Mouse (Mus musculus) CH12F3 (cell line): ENCODE measurements around the gene Rps2.
"Not testable (repeated sequence)": the region's sequence is repeated elsewhere in the genome, so short reads cannot be mapped to it uniquely, and the experiment has no call there.

ENCODE experiments used
- in situ Hi-C: fragments of 300-500 bp; cut with MboI; formaldehyde crosslinking; loops from 2 replicates; pipeline ENCODE4 v1.14.3; 2020; ENCODE audit warnings: low sequenced_read_pairs

Rps2 gene

GRCm38 (mm10) chr17:24717943-24718342 is at the start of gene Rps2, which contains the start of gene Rnf151:
Rps2 (plus strand) TSS chr17:24718116.
Rnf151 (minus strand) TSS chr17:24718063.
- in situ Hi-C loops = no loop called here

GRCm38 (mm10) chr17:24669214-24669544 is 48.7 kb upstream of the Rps2 start:
- in situ Hi-C loops = not testable (repeated sequence)

- in situ Hi-C loops = no loop called here
Observed at GRCm38 (mm10) chr17:24669545-24670245, 48.2 kb upstream of the Rps2 start, which contains the start of gene Zfp598. Zfp598 (plus strand) TSS chr17:24669687.

GRCm38 (mm10) chr17:24670246-24670844 is 47.6 kb upstream of the Rps2 start:
- in situ Hi-C loops = no loop called here

GRCm38 (mm10) chr17:24671346-24671745 is 46.6 kb upstream of the Rps2 start:
- in situ Hi-C loops = no loop called here

GRCm38 (mm10) chr17:24672141-24672540 is 45.8 kb upstream of the Rps2 start:
- in situ Hi-C loops = no loop called here

GRCm38 (mm10) chr17:24674277-24674676 is 43.6 kb upstream of the Rps2 start:
- in situ Hi-C loops = no loop called here

- in situ Hi-C loops = no loop called here
Observed at GRCm38 (mm10) chr17:24676187-24676586, 41.7 kb upstream of the Rps2 start.

- in situ Hi-C loops = no loop called here
Observed at GRCm38 (mm10) chr17:24676877-24677276, 41.0 kb upstream of the Rps2 start.

- in situ Hi-C loops = no loop called here
Observed at GRCm38 (mm10) chr17:24677500-24678080, 40.3 kb upstream of the Rps2 start.

GRCm38 (mm10) chr17:24686514-24686913 is 31.4 kb upstream of the Rps2 start:
- in situ Hi-C loops = no loop called here

GRCm38 (mm10) chr17:24687146-24687595 is 30.7 kb upstream of the Rps2 start:
- in situ Hi-C loops = no loop called here

GRCm38 (mm10) chr17:24687599-24687998 is 30.3 kb upstream of the Rps2 start:
- in situ Hi-C loops = no loop called here

- in situ Hi-C loops = no loop called here
Observed at GRCm38 (mm10) chr17:24689251-24690081, 28.4 kb upstream of the Rps2 start, which contains the start of gene Syngr3. Syngr3 (minus strand) TSS chr17:24689955.

GRCm38 (mm10) chr17:24692385-24692784 is 25.5 kb upstream of the Rps2 start:
- in situ Hi-C loops = no loop called here

- in situ Hi-C loops = no loop called here
Observed at GRCm38 (mm10) chr17:24695326-24696010, 22.4 kb upstream of the Rps2 start.

- in situ Hi-C loops = no loop called here
Observed at GRCm38 (mm10) chr17:24696011-24696697, 21.8 kb upstream of the Rps2 start, which contains the start of the genes Gfer and Noxo1. Gfer (minus strand) TSS chr17:24696156. Noxo1 (plus strand) TSS chr17:24696234.

- in situ Hi-C loops = no loop called here
Observed at GRCm38 (mm10) chr17:24697985-24698384, 19.9 kb upstream of the Rps2 start.

- in situ Hi-C loops = no loop called here
Observed at GRCm38 (mm10) chr17:24698715-24699114, 19.2 kb upstream of the Rps2 start.

- in situ Hi-C loops = no loop called here
Observed at GRCm38 (mm10) chr17:24699473-24699872, 18.4 kb upstream of the Rps2 start.
